Mouse (Mus musculus): ENCODE results near the gene Plekhg5.

DNA sequence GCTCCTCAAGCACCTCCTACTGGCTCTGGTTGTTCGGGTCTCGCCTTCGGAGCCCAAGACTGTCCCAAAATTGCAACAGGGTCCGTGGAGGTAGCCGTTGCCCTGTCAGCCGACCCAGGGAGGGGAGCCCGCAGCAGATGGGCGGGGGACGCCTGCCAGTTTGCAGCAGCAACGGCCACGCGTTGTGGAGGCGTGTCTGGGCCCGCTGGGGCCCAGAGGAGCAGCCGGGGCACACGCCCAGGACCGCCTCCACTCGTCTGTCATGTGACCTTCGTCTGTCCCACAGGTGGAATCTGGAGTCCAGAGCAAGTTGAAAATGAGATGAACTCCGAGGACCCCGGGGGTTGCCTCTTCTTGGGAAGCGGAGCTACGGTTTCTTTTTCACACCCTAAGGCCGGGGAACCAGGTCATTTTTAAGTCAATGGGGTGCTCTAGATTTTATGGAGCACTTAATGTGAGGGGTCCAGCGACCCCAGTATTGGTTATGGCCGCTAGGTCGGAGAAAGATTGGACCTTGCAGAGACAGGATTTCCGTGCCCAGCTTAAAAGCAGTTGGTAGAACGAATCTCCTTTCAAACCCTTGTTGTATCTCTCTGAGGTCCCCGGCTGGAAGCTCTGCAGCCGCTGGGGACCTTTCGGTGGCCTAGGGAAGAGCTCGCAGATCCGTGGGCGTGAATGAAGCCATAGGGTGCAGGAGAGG lies 86.4 kb downstream of the Plekhg5 start, which contains the start of gene Hes2:
- no peak for TF ChIP-seq CTCF (IDR thresholded peaks at IDR 0.05; ENCODE audit: low read depth)
- TF ChIP-seq EP300 (IDR thresholded peaks at IDR 0.05; ENCODE audit: low read depth), result no peak

All from heart, postnatal 0 days (tissue).